Mouse (Mus musculus) naive thymus-derived CD4-positive, alpha-beta T cell, adult 2 months (primary cell): Measurements from ENCODE around the gene Ifitm1.
"Not testable (repeated sequence)": the region's sequence is repeated elsewhere in the genome, so short reads cannot be mapped to it uniquely, and the experiment has no call there.

Experiments used
- DNase-seq: peaks from one replicate; pipeline ENCODE4 v3.0.0-alpha.2; 2011; ENCODE audit warnings: low read depth

Gene Ifitm1

GRCm38 (mm10) chr7:141016707-141017697, 50.0 kb downstream of the Ifitm1 start:
- no peak for DNase-seq

- not testable (repeated sequence) for DNase-seq
Observed at GRCm38 (mm10) chr7:141017824-141018223, 50.8 kb downstream of the Ifitm1 start, which contains the start of gene Ifitm6. Ifitm6 (minus strand) TSS chr7:141017924.

GRCm38 (mm10) chr7:141019028-141019427, 52.0 kb downstream of the Ifitm1 start:
- no peak for DNase-seq
